Mouse (Mus musculus) heart, embryonic 16.5 days (tissue): ENCODE results near the gene Hes2. TPM values are rescaled to one million over a fixed set of nuclear protein-coding genes. Genes with fewer than 3 reads are reported as not detected.

Experiments used
- ATAC-seq: fragments of 200-750 bp; cut with Nextera tagmentation; replicated peaks from 2 replicates; pipeline ENCODE4 v1.8.0; 2017; ENCODE audit warnings: moderate number of reproducible peaks; ENCODE audit not compliant: insufficient read depth, low FRiP score; ENCODE audit errors: extremely low read depth
- H3K27ac ChIP-seq: fragments of 300-500 bp; sonication (generic); 2 replicates; pipeline ENCODE4 v1.5.1; 2014; ENCODE audit warnings: mild to moderate bottlenecking, low read length, control low read depth, moderate library complexity
- H3K27me3 ChIP-seq: fragments of 300-500 bp; sonication (generic); 2 replicates; pipeline ENCODE4 v1.6.1; 2014; ENCODE audit warnings: low read length, mixed read lengths; ENCODE audit not compliant: control insufficient read depth, insufficient read depth
- H3K36me3 ChIP-seq: fragments of 300-500 bp; sonication (generic); 2 replicates; pipeline ENCODE4 v1.6.1; 2014; ENCODE audit not compliant: control insufficient read depth, insufficient read depth
- H3K4me1 ChIP-seq: fragments of 300-500 bp; sonication (generic); 2 replicates; pipeline ENCODE4 v1.6.1; 2014; ENCODE audit warnings: low read length, mixed read lengths; ENCODE audit not compliant: control insufficient read depth, insufficient read depth
- H3K4me2 ChIP-seq: fragments of 300-500 bp; sonication (generic); 2 replicates; pipeline ENCODE4 v1.6.1; 2014; ENCODE audit warnings: low read depth, mild to moderate bottlenecking, control low read depth, low read length
- H3K4me3 ChIP-seq: fragments of 300-500 bp; sonication (generic); 2 replicates; pipeline ENCODE4 v1.5.1; 2014; ENCODE audit warnings: mild to moderate bottlenecking, control low read depth, low read length
- H3K9ac ChIP-seq: fragments of 300-500 bp; sonication (generic); 2 replicates; pipeline ENCODE4 v1.6.1; 2014; ENCODE audit warnings: low read length, control low read depth
- H3K9me3 ChIP-seq: fragments of 300-500 bp; sonication (generic); replicated peaks from 2 replicates; pipeline ENCODE4 v1.6.1; 2016; ENCODE audit warnings: low read length; ENCODE audit not compliant: control insufficient read depth
- WGBS: fragments of 180-500 bp; shearing (Covaris S2); extraction: QIAGEN DNeasy Blood & Tissue Kit; methylation state at CpG from one replicate; pipeline ENCODE4 v1.1.7; 2014; 5-methylcytosine and 5-hydroxymethylcytosine counted together
- polyA plus RNA-seq: library from polyadenylated mRNA; unstranded; fragments of >200 nt; fragmentation: Nextera tagmentation; extraction: Ambion mirVana; gene quantifications from 2 replicates; pipeline ENCODE4 v1.2.1, GENCODE M21; 2015

Gene Hes2
- polyA plus RNA-seq, 1 experiment from 2014 or later = 0.14 TPM

DNA sequence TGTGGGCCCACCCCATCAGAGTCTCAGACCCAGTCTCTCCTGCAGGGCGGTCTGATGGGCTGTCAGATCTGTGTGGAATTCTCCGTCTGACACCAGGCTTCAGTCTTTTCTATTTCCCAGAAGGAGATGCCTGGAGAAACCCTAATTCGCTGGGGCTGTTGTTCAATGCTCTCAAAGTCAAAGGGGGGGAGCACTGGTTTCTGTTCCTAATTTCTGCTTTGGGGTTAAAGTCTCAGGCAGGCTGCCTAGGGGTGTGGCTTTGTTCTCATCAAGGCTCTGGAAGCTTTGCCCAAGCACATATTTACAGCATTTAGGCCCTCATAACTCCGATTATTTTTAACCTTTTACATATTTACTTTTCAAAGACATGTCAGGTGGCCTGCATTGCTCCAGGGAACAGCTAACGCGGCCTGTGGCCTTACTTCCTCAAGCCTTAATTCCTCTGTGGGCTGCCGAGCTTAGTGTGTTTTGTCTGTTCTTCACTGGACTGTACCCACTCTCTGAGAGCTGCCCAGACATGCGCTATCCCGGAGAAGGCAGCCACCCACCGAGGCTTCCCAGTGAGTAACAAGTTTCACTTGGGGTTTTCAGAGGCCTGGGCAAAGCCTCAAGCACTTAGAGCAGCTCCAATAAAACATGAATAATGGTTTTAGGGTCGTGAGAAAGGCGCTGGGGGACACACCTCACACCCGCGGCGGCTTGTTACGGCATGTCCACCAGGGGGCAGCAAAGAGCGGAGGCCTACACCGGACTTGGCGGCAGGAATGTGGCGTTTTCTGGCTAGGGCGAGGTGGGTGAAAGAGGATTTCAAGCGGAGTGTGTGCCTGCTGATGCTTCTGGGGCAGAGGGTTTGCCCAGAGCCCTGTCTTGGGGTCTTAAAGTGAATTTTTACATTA is 6.6 kb downstream of the Hes2 start:
- H3K9ac ChIP-seq = no peak overlapping the region
- H3K36me3 ChIP-seq = no peaks in the 10 kb centered on the region
- H3K4me3 ChIP-seq = no peak overlapping the region
- H3K27ac ChIP-seq = no peak overlapping the region
- H3K4me1 ChIP-seq = no peaks in the 10 kb centered on the region
- no peak overlapping the region for H3K4me2 ChIP-seq
- no peaks in the 10 kb centered on the region for H3K9me3 ChIP-seq
- WGBS = 22% methylated on average over 22 of the region's 22 CpGs
- H3K27me3 ChIP-seq = peaks cover 32% of the 10 kb centered on the region
- no peak for ATAC-seq

DNA sequence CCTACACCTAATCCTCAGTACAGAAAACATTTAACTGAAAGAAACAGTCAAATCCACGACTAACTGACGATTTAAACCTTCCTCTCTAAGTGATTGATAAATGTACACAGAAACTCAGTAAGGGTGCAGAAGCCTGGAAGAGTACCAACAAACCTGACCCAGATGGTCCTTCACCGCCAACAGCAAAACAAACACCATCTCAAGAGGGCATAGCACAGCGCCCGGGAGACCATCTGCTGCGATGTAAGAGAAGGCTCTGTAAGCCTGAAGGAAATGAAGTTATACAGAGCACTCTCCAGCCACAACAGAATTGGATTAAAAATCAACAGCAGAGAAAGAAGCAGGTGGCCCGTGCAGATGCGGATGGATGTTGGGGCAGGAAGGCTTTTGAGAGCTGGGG is 9.4 kb downstream of the Hes2 start:
- no peak overlapping the region for H3K27ac ChIP-seq
- peaks cover 5% of the 10 kb centered on the region; the same call in 1 of the 2 replicates for H3K27me3 ChIP-seq
- 72% methylated on average over 8 of the region's 8 CpGs for WGBS
- ATAC-seq = no peak
- H3K4me1 ChIP-seq = no peaks in the 10 kb centered on the region
- H3K9ac ChIP-seq = no peak overlapping the region
- H3K9me3 ChIP-seq = no peaks in the 10 kb centered on the region
- no peaks in the 10 kb centered on the region for H3K36me3 ChIP-seq
- H3K4me2 ChIP-seq = no peak overlapping the region
- no peak overlapping the region for H3K4me3 ChIP-seq

DNA sequence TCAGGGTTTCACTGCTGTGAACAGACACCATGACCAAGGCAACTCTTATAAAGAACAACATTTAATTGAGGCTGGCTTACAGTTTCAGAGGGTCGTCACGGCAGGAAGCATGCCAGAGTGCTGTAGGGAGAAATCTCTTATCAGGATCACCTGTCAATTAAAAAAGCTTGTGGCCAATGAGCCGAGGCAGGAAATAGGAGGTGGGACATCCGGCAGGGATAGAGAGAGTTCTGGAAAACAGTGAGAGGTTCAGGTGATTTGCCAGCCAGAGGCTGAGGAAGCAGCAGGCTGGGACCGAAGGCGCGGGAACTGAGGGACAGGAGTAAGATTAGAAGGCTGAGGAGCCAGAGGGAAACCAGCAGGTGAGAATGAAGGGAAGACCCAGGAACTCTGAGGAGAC is 10.4 kb downstream of the Hes2 start:
- H3K4me3 ChIP-seq = no peak overlapping the region
- no peak overlapping the region for H3K27ac ChIP-seq
- H3K4me1 ChIP-seq = no peaks in the 10 kb centered on the region
- H3K4me2 ChIP-seq = no peak overlapping the region
- no peak overlapping the region for H3K9ac ChIP-seq
- ATAC-seq = no peak
- H3K27me3 ChIP-seq = peaks cover 4% of the 10 kb centered on the region; the same call in 1 of the 2 replicates
- no peaks in the 10 kb centered on the region for H3K9me3 ChIP-seq
- 70% methylated on average over 7 of the region's 7 CpGs for WGBS
- no peaks in the 10 kb centered on the region for H3K36me3 ChIP-seq

DNA sequence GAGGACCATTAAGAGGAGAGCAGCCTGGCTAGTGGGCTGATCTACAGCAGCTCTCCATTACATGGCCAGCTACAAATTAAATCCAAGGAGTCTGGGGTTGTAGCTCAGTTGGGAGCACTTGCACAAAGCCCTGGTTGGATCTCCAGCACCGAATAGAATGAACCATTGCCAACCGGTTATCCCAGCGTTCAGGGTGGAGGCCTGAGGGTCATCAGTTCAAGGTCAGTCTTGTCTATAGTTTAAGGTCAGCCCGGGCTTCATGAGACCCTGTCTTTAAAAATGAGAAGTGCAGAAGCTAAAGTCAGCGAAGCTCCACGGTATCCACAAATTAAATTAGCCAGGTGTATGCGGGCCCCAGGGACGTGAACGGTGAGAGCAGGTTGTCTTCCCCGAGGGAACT is 11.6 kb downstream of the Hes2 start:
- no peaks in the 10 kb centered on the region for H3K4me1 ChIP-seq
- H3K4me2 ChIP-seq = no peak overlapping the region
- ATAC-seq = no peak
- no peak overlapping the region for H3K9ac ChIP-seq
- no peaks in the 10 kb centered on the region for H3K9me3 ChIP-seq
- no peak overlapping the region for H3K27ac ChIP-seq
- 79% methylated on average over 10 of the region's 10 CpGs for WGBS
- H3K36me3 ChIP-seq = no peaks in the 10 kb centered on the region
- no peaks in the 10 kb centered on the region for H3K27me3 ChIP-seq
- H3K4me3 ChIP-seq = no peak overlapping the region

DNA sequence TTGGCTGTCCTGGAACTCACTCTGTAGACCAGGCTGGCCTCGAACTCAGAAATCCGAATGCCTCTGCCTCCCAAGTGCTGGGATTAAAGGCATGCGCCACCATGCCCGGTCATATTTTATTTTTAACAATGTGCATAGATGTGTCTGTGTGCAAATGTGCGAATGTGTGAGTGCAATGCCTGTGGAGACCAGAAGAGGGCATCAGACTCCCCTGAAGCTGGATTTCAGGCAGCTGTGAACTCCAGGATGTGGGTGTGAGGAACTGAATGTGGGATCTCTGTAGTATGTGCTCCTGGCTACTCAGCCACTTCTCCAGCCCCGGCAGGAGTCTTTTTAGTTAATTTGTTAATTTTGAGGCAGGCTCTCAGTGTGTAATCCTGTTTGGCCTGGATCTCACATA is 12.9 kb downstream of the Hes2 start:
- Histone ChIP-seq H3K4me2 (no peak overlapping the region), H3K4me1 (peaks cover 5% of the 10 kb centered on the region), H3K9ac (no peak overlapping the region), H3K27me3 (no peaks in the 10 kb centered on the region), H3K27ac (no peak overlapping the region), H3K4me3 (no peak overlapping the region), H3K36me3 (no peaks in the 10 kb centered on the region), H3K9me3 (no peaks in the 10 kb centered on the region)
- no peak for ATAC-seq
- WGBS = 76% methylated on average over 6 of the region's 6 CpGs

DNA sequence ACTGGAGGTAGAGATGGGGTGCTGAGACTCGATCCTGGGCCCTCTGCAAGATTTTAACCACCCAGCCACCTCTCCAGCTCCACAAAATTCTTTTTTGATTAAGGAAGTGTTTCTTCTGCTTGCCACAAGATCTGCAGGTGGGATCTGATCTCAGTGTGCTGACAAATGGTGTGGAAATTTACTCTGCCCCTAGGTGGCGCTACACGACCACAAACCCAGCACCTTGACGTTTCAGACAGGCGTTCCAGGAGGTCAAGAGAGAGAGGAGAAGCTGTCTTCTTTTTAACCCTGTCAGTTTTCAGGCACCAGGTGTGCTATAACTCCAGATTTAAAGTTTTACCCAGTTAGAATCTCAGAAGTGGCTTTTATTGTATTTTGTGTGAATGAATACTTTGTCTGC is 14.4 kb downstream of the Hes2 start:
- ATAC-seq = no peak
- no peak overlapping the region for H3K4me2 ChIP-seq

DNA sequence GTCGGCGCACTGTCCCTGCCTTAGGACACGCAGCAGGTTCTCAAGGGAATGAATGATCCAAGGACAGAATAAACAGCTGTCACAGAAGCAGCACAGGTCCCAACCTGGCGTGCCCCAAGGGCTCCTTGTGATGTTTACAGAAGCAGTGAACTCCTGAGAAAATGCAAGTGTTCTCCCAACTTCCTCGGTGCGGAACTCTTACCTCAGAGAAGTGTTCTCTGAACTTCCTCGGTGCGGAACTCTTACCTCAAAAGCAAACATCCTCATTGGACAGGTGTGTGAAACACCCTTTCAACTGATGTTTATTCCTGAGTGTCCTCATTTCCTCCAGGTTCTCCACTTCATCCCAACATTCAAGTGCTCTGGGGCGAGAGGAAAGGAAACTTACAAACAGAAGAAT is 15.3 kb downstream of the Hes2 start:
- WGBS = 79% methylated on average over 9 of the region's 9 CpGs
- Histone ChIP-seq H3K9ac (no peak overlapping the region), H3K4me1 (peaks cover 16% of the 10 kb centered on the region), H3K36me3 (no peaks in the 10 kb centered on the region), H3K9me3 (no peaks in the 10 kb centered on the region), H3K4me2 (no peak overlapping the region), H3K27me3 (no peaks in the 10 kb centered on the region), H3K27ac (no peak overlapping the region), H3K4me3 (no peak overlapping the region)
- no peak for ATAC-seq

More for the DNA sequence above, 14.4 kb downstream of the Hes2 start:
- Histone ChIP-seq H3K27ac (no peak overlapping the region), H3K4me1 (peaks cover 11% of the 10 kb centered on the region), H3K4me3 (no peak overlapping the region), H3K9ac (no peak overlapping the region), H3K27me3 (no peaks in the 10 kb centered on the region), H3K9me3 (no peaks in the 10 kb centered on the region), H3K36me3 (no peaks in the 10 kb centered on the region)
- WGBS = 2% methylated on average over 5 of the region's 5 CpGs

DNA sequence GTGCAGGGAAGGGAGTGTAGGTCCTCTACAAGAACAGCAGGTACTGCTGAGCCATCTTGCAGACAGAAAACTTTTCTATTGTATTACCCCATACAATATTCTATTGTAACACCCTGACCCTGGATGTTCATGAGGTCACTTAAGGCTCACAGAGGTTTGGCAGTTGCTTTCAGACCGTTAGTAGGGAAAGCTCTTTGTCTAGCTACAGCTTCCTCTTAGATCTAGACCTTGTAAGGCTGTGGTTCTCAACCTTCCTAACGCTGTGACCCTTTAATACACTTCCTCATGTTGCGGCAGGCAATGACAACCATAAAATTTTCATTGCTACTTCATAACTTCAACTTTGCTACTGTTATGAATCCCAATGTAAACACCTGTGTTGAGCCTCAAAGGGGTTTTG is 18.0 kb downstream of the Hes2 start:
- Histone ChIP-seq H3K4me2 (no peak overlapping the region), H3K27me3 (no peaks in the 10 kb centered on the region), H3K36me3 (no peaks in the 10 kb centered on the region), H3K4me1 (peaks cover 24% of the 10 kb centered on the region), H3K4me3 (no peak overlapping the region), H3K9me3 (no peaks in the 10 kb centered on the region), H3K9ac (no peak overlapping the region), H3K27ac (peak overlapping the region; percentile 95; the same call in 1 of the 2 replicates)
- WGBS = 81% methylated on average over 3 of the region's 3 CpGs
- ATAC-seq = no peak

DNA sequence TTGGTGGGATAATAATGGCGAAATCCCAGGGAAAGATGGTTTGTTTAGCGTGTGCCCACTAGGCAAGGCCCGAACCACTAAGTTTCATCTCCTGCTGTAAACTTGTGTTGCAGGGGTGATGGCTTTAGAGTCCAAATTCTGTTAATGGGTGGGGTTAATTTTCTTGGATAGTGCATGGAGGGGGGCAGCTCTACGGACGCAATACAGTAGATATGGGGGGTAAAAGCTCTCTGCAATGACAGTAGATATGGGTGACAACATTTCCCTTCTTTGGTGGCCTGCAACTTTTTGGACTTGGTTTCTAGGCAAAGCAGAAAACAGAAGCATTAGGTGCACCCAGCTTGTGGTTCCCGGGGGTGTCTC is 18.5 kb downstream of the Hes2 start:
- H3K4me3 ChIP-seq = peak overlapping the region; percentile 73
- WGBS = 60% methylated on average over 6 of the region's 6 CpGs
- no peaks in the 10 kb centered on the region for H3K36me3 ChIP-seq
- no peaks in the 10 kb centered on the region for H3K9me3 ChIP-seq
- no peaks in the 10 kb centered on the region for H3K27me3 ChIP-seq
- H3K9ac ChIP-seq = peak overlapping the region; percentile 87
- peak overlapping the region; percentile 95 for H3K27ac ChIP-seq
- H3K4me2 ChIP-seq = peak overlapping the region; percentile 98
- no peak for ATAC-seq
- H3K4me1 ChIP-seq = peaks cover 24% of the 10 kb centered on the region
